Mouse (Mus musculus): ENCODE measurements at regions not wholly inside any gene's neighbourhood (a gene's known extent, or its start where the extent isn't known, plus 50 kb on each side); places are given as distances from the start of the nearest gene placed in this dataset.

DNA sequence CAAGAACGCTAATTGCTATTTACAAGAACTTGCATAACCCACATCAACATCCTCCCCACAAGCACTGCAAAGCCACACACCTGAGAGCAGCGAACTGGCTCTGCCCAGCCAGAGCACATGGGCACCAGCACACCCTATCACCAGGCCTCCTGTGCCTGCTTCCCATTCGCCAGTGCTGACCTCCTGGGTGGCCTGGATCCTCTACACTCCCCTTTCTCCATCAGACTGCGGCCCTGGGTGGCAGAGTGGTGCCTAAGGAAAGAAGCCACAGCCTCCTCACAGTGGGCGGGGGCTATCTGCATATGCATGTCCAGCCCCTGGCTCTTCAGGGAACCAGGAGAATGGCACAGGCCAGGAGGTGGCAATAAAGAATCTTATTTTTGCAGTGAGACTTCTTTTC lies 187.9 kb upstream of the Klf14 start:
- Histone ChIP-seq H3K9me3 (ENCODE audit: control insufficient read depth, low read length) (no peaks in the 10 kb centered on the region), H3K27ac (ENCODE audit: low read depth, low read length) (no peak overlapping the region), H3K4me1 (ENCODE audit: control insufficient read depth, insufficient read depth, low read length) (peaks cover 3% of the 10 kb centered on the region; the same call in 1 of the 2 replicates), H3K4me3 (ENCODE audit: low read length) (no peak overlapping the region), H3K4me2 (replicated peaks; ENCODE audit: low read depth, low read length) (no peak overlapping the region), H3K36me3 (ENCODE audit: control insufficient read depth, insufficient read depth, low read length) (no peaks in the 10 kb centered on the region), H3K9ac (ENCODE audit: low read depth, low read length) (no peak overlapping the region), H3K27me3 (ENCODE audit: control insufficient read depth, insufficient read depth, low read length) (no peaks in the 10 kb centered on the region; the same call in 1 of the 2 replicates)
- 38% methylated on average over 5 of the region's 5 CpGs for WGBS
- ATAC-seq (ENCODE audit: low FRiP score, low TSS enrichment), result peak; percentile 61

GRCm38 (mm10) chr6:31147682-31148081 lies 188.8 kb upstream of the Klf14 start:
- WGBS, result 60% methylated on average over 10 of the region's 10 CpGs
- ATAC-seq (ENCODE audit: low FRiP score, low TSS enrichment), result no peak
- Histone ChIP-seq H3K4me2 (replicated peaks; ENCODE audit: low read depth, low read length) (no peak overlapping the region), H3K9ac (ENCODE audit: low read depth, low read length) (no peak overlapping the region), H3K4me3 (ENCODE audit: low read length) (no peak overlapping the region), H3K9me3 (ENCODE audit: control insufficient read depth, low read length) (no peaks in the 10 kb centered on the region), H3K27ac (ENCODE audit: low read depth, low read length) (no peak overlapping the region), H3K4me1 (ENCODE audit: control insufficient read depth, insufficient read depth, low read length) (peaks cover 3% of the 10 kb centered on the region; the same call in 1 of the 2 replicates), H3K36me3 (ENCODE audit: control insufficient read depth, insufficient read depth, low read length) (no peaks in the 10 kb centered on the region), H3K27me3 (ENCODE audit: control insufficient read depth, insufficient read depth, low read length) (no peaks in the 10 kb centered on the region; the same call in 1 of the 2 replicates)

GRCm38 (mm10) chr6:31148311-31148856 lies 189.5 kb upstream of the Klf14 start:
- H3K9ac ChIP-seq (ENCODE audit: low read depth, low read length), result no peak overlapping the region
- no peaks in the 10 kb centered on the region; the same call in 1 of the 2 replicates for H3K27me3 ChIP-seq (ENCODE audit: control insufficient read depth, insufficient read depth, low read length)
- H3K4me3 ChIP-seq (ENCODE audit: low read length), result no peak overlapping the region
- 45% methylated on average over 8 of the region's 8 CpGs for WGBS
- ATAC-seq (ENCODE audit: low FRiP score, low TSS enrichment), result peak; percentile 64; the same call in 1 of the 2 replicates
- no peak overlapping the region for H3K4me2 ChIP-seq (replicated peaks; ENCODE audit: low read depth, low read length)
- no peak overlapping the region for H3K27ac ChIP-seq (ENCODE audit: low read depth, low read length)
- H3K36me3 ChIP-seq (ENCODE audit: control insufficient read depth, insufficient read depth, low read length), result no peaks in the 10 kb centered on the region
- H3K4me1 ChIP-seq (ENCODE audit: control insufficient read depth, insufficient read depth, low read length), result peaks cover 3% of the 10 kb centered on the region; the same call in 1 of the 2 replicates
- H3K9me3 ChIP-seq (ENCODE audit: control insufficient read depth, low read length), result no peaks in the 10 kb centered on the region

- no peaks in the 10 kb centered on the region; the same call in 1 of the 2 replicates for H3K27me3 ChIP-seq (ENCODE audit: control insufficient read depth, insufficient read depth, low read length)
- H3K27ac ChIP-seq (ENCODE audit: low read depth, low read length), result no peak overlapping the region
- ATAC-seq (ENCODE audit: low FRiP score, low TSS enrichment), result no peak
- H3K4me1 ChIP-seq (ENCODE audit: control insufficient read depth, insufficient read depth, low read length), result peaks cover 3% of the 10 kb centered on the region; the same call in 1 of the 2 replicates
- no peak overlapping the region for H3K9ac ChIP-seq (ENCODE audit: low read depth, low read length)
- H3K9me3 ChIP-seq (ENCODE audit: control insufficient read depth, low read length), result no peaks in the 10 kb centered on the region
- H3K4me3 ChIP-seq (ENCODE audit: low read length), result no peak overlapping the region
- H3K36me3 ChIP-seq (ENCODE audit: control insufficient read depth, insufficient read depth, low read length), result no peaks in the 10 kb centered on the region
- H3K4me2 ChIP-seq (replicated peaks; ENCODE audit: low read depth, low read length), result no peak overlapping the region
- WGBS, result 92% methylated on average over 6 of the region's 6 CpGs
These were observed 190.3 kb upstream of the Klf14 start for GRCm38 (mm10) chr6:31149164-31149563.

DNA sequence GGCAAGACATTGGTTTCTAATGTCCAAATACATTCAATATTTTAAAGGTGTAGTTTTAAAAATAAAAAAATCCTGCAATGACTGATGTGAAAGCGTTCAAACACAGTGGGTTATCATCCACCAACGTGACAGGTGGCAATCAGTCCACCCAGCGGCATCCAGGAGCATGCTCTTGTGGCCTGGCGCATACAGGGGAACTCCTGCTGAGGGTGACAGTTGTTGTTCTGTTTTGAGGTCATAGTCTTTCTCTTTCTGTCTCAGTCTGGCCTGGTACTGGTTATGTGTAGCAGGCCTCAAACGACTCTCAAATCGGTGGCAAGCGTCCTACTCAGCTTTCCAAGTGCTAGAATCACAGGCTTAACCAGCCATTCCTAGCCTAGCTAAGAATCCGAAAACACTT lies 191.5 kb upstream of the Klf14 start:
- Histone ChIP-seq H3K27me3 (ENCODE audit: control insufficient read depth, insufficient read depth, low read length) (no peaks in the 10 kb centered on the region), H3K4me3 (ENCODE audit: low read length) (no peak overlapping the region), H3K4me2 (replicated peaks; ENCODE audit: low read depth, low read length) (no peak overlapping the region), H3K9me3 (ENCODE audit: control insufficient read depth, low read length) (no peaks in the 10 kb centered on the region), H3K36me3 (ENCODE audit: control insufficient read depth, insufficient read depth, low read length) (no peaks in the 10 kb centered on the region), H3K9ac (ENCODE audit: low read depth, low read length) (no peak overlapping the region), H3K4me1 (ENCODE audit: control insufficient read depth, insufficient read depth, low read length) (peaks cover 3% of the 10 kb centered on the region; the same call in 1 of the 2 replicates), H3K27ac (ENCODE audit: low read depth, low read length) (no peak overlapping the region)
- WGBS, result 91% methylated on average over 8 of the region's 8 CpGs
- no peak for ATAC-seq (ENCODE audit: low FRiP score, low TSS enrichment)

DNA sequence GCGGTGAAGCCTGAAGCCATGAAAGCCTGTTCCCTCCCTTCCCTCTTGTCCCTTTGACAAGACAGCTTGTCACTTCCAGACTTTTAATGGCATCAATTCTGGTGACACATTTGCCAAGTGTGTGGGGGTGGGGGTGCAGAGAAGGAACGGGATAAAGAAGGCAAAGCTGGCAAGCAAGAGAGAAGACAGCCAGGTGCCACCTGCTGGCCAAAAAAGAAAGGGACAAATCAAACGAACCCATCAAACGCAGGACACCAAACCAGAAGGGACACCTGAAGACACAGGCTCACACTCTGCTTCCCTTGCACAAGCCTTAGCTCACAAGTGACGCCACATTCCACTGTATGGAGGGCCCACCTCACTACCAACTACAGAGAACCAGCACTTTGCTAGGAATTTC lies 197.0 kb upstream of the Klf14 start:
- no peak overlapping the region for H3K27ac ChIP-seq (ENCODE audit: low read depth, low read length)
- H3K4me1 ChIP-seq (ENCODE audit: control insufficient read depth, insufficient read depth, low read length), result no peaks in the 10 kb centered on the region
- H3K9ac ChIP-seq (ENCODE audit: low read depth, low read length), result no peak overlapping the region
- WGBS, result 28% methylated on average over 5 of the region's 5 CpGs
- no peaks in the 10 kb centered on the region for H3K36me3 ChIP-seq (ENCODE audit: control insufficient read depth, insufficient read depth, low read length)
- no peak overlapping the region for H3K4me2 ChIP-seq (replicated peaks; ENCODE audit: low read depth, low read length)
- H3K4me3 ChIP-seq (ENCODE audit: low read length), result no peak overlapping the region
- no peaks in the 10 kb centered on the region for H3K27me3 ChIP-seq (ENCODE audit: control insufficient read depth, insufficient read depth, low read length)
- ATAC-seq (ENCODE audit: low FRiP score, low TSS enrichment), result no peak
- no peaks in the 10 kb centered on the region for H3K9me3 ChIP-seq (ENCODE audit: control insufficient read depth, low read length)

GRCm38 (mm10) chr6:31156999-31157398 lies 198.1 kb upstream of the Klf14 start:
- Histone ChIP-seq H3K4me2 (replicated peaks; ENCODE audit: low read depth, low read length) (no peak overlapping the region), H3K4me1 (ENCODE audit: control insufficient read depth, insufficient read depth, low read length) (no peaks in the 10 kb centered on the region), H3K4me3 (ENCODE audit: low read length) (no peak overlapping the region), H3K27ac (ENCODE audit: low read depth, low read length) (no peak overlapping the region), H3K27me3 (ENCODE audit: control insufficient read depth, insufficient read depth, low read length) (no peaks in the 10 kb centered on the region), H3K9me3 (ENCODE audit: control insufficient read depth, low read length) (no peaks in the 10 kb centered on the region), H3K9ac (ENCODE audit: low read depth, low read length) (no peak overlapping the region), H3K36me3 (ENCODE audit: control insufficient read depth, insufficient read depth, low read length) (no peaks in the 10 kb centered on the region)
- no peak for ATAC-seq (ENCODE audit: low FRiP score, low TSS enrichment)
- WGBS, result 92% methylated on average over 2 of the region's 2 CpGs

DNA sequence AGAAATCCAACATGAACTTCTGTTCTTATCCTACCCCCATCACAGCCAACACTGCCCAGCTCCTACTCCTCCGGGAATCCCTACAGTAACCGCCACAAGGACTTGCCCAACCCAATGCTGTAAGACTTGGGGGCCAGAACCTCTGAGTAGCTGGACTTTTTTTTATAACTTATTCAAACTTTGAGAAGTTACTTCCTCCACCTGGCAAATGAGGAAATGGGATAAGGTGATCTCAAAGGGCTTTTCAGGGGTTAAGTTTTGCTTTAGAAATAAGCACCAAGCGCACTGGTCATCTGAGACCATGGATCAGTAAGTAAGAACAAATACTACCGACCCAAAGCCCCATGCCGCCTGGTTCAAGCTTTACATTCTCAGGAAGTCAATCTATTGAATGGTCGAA lies 198.6 kb upstream of the Klf14 start:
- no peak overlapping the region for H3K27ac ChIP-seq (ENCODE audit: low read depth, low read length)
- H3K9me3 ChIP-seq (ENCODE audit: control insufficient read depth, low read length), result no peaks in the 10 kb centered on the region
- no peaks in the 10 kb centered on the region for H3K4me1 ChIP-seq (ENCODE audit: control insufficient read depth, insufficient read depth, low read length)
- no peak overlapping the region for H3K4me3 ChIP-seq (ENCODE audit: low read length)
- no peak overlapping the region for H3K4me2 ChIP-seq (replicated peaks; ENCODE audit: low read depth, low read length)
- 80% methylated on average over 6 of the region's 6 CpGs for WGBS
- no peak for ATAC-seq (ENCODE audit: low FRiP score, low TSS enrichment)
- no peaks in the 10 kb centered on the region for H3K36me3 ChIP-seq (ENCODE audit: control insufficient read depth, insufficient read depth, low read length)
- no peaks in the 10 kb centered on the region for H3K27me3 ChIP-seq (ENCODE audit: control insufficient read depth, insufficient read depth, low read length)
- H3K9ac ChIP-seq (ENCODE audit: low read depth, low read length), result no peak overlapping the region

DNA sequence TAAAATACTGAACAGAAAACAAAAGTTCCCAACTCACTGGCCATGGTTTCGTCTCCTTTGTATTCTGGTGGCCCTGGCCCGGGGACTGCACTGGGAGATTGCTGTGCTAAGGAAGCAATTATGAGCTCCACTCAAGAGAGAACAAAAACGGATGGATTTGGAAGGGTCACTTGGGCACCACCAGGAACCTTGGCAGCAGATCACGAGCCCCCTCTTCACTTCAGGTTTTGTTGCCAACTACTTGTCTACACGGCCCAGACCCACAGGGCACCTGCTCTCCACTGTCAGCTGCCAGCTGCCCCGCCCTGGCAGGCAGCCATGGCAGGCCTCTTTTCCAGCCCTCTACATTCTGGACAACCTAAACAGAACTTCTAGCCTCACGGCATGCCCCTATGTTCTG lies 199.8 kb upstream of the Klf14 start:
- no peak overlapping the region for H3K4me3 ChIP-seq (ENCODE audit: low read length)
- H3K9me3 ChIP-seq (ENCODE audit: control insufficient read depth, low read length), result no peaks in the 10 kb centered on the region
- H3K36me3 ChIP-seq (ENCODE audit: control insufficient read depth, insufficient read depth, low read length), result no peaks in the 10 kb centered on the region
- H3K27me3 ChIP-seq (ENCODE audit: control insufficient read depth, insufficient read depth, low read length), result no peaks in the 10 kb centered on the region
- ATAC-seq (ENCODE audit: low FRiP score, low TSS enrichment), result no peak
- no peaks in the 10 kb centered on the region for H3K4me1 ChIP-seq (ENCODE audit: control insufficient read depth, insufficient read depth, low read length)
- H3K9ac ChIP-seq (ENCODE audit: low read depth, low read length), result no peak overlapping the region
- no peak overlapping the region for H3K27ac ChIP-seq (ENCODE audit: low read depth, low read length)
- 74% methylated on average over 7 of the region's 7 CpGs for WGBS
- no peak overlapping the region for H3K4me2 ChIP-seq (replicated peaks; ENCODE audit: low read depth, low read length)
